Mouse (Mus musculus) MEL-GATA-1-ER (cell line): ENCODE data around the gene Satb1.

Source experiments
- DNase-seq: peaks from one replicate; pipeline ENCODE4 v3.0.0-alpha.2; 2012; ENCODE audit warnings: low read depth; ENCODE audit errors: extremely low read depth

The Satb1 gene

DNA sequence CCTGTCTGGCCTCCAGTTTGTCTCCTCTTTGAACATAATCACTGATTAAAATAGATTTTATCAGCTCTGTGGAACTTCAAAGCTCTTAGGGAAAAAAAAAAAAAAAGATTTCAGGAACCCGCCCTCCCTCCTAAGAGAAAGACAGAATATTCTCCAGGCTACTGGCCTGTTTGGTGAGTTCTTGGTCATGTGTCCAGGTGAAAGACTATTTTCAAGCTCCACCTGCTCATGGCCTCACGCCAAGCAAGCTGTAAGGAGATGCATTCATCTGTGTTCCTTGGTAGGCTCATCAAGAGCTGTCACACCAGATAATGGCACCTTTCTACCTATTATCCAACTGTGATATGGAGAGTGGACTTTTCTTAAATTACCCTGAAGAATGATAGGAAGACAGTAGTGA, 54.1 kb downstream of the Satb1 start:
- DNase-seq: no peak

GRCm38 (mm10) chr17:51777813-51778212, 55.3 kb downstream of the Satb1 start:
- peak; percentile 12 for DNase-seq

DNA sequence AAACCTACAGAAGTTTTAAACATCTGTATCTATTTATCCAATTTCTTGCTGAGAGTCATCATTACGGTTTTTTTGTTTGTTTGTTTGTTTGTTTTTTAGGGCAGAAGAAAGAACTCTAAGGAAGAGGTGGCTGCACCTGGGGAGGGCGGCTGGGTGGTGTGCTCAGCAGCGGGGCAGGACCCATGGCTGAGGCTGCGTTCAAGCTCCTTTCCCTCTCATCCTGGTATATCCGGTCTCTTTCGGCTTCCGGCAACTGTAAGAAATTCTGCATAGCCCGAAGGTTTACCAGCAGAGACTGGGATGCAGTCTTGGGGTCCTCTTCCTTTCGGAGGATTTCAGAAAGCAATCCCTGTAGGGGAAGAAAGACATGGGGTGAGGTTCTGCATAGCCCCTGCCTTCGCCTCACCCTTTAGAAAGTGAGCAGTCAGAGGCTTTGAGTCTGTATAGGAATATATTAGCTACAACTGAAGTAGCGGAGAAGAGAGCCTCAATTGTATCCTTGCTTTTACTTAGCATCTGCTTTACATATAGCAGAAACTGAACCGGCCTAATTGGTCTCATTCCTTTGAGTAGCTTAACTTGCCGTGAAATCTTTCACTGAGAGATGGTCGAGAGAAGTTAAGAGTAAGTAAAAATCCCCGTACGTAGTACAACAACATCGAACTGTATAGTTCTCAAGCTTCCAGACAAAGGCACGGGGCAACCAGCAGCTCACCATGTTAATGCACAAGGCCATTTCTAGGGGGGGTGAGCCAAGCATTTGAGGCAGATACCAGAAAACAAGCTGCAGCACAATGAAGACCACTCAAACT, 57.8 kb downstream of the Satb1 start:
- DNase-seq: no peak

- DNase-seq: no peak
These were observed 69.5 kb downstream of the Satb1 start for GRCm38 (mm10) chr17:51763600-51763999.

DNA sequence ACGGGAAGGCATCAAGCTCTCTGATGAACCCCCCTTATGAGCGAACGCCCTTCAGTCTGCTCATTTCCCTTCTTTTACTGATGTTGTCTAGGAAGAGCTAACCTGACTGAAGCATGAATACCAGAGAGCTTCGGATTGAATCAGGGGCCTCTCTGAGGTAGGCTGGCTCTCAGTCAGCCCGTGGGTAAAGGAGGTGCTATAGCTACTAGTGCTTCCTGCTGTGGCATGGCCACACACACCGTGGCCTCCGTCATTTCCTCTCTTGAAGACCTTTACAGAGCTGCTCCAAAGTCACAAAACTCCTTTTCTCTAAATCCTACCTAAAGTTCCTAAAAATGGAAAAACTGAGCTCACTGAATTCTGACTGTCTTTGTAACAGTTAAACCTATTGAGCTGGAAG, 70.6 kb downstream of the Satb1 start:
- no peak for DNase-seq

DNA sequence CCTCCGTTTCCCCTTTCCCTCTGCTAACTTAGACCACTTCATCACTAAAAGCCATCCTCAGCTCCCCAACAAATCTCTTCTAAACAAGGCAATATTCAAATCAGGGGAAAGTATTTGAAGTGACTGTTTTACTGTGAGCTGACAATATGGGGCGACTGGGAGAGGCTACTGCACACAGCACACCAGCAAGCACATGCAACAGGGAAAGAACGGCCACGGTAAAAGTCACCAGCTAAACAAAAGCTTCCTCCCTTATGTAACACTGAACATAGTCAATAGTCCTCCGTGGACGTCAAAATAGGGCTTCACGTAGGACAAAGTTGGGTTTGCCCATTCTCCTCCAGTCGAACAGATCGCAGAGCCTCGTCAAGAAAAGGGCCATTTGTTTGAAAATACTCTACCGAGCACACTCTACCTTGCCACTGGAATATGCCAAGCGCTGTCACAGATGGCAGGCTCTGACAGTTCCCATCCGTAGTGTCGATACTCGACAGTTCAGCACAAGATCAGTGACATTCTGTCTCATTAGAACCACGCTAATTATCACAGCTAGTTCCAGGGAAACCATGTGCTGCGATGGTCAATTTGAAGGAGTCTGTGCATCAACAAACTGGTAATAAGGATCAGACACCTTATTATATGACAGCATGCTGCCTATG, 72.0 kb downstream of the Satb1 start:
- DNase-seq: no peak

- no peak for DNase-seq
These were observed 72.7 kb downstream of the Satb1 start for GRCm38 (mm10) chr17:51760251-51760887.

- DNase-seq: no peak
These were observed 73.6 kb downstream of the Satb1 start for GRCm38 (mm10) chr17:51759509-51759908.

DNA sequence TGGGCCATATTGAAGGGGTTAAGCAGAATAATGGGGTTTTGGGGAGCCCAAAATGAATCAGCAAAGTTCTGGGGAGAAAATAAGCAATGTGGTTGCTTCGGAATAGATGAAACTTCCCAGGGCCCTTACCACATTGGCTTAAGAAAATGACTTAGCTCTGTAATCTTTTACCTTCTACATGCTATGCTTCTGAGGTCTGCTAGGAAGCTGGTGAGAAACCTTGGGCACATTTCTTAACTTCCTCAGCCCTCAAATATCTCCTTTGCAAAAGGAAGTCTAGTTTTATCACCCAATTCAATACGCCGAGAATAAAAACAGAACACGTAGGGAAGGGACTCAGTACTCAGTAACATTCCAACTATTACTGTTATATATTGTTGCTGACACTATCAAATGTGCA, 80.9 kb downstream of the Satb1 start:
- DNase-seq: no peak

GRCm38 (mm10) chr17:51747204-51747603, 85.9 kb downstream of the Satb1 start:
- DNase-seq: no peak

DNA sequence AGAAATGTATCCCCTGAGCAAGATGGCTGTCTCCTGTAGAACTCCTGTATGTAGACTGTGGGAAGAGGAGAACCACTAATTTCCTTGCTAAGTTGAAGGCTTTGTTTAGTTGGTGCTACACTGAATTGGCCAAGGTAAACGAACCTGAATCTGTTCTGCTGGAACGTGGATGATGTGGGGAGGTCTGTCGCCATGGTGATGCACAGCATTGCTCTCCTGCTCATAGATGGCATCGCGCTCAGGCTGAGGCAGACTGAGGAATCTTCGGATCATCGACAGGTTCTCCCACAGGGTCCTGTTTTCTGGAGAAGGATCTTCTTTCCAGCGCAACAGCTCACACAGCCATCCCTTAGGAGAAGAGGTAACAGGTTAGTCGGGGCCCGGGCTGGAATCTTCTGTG, 90.6 kb downstream of the Satb1 start:
- DNase-seq: no peak

DNA sequence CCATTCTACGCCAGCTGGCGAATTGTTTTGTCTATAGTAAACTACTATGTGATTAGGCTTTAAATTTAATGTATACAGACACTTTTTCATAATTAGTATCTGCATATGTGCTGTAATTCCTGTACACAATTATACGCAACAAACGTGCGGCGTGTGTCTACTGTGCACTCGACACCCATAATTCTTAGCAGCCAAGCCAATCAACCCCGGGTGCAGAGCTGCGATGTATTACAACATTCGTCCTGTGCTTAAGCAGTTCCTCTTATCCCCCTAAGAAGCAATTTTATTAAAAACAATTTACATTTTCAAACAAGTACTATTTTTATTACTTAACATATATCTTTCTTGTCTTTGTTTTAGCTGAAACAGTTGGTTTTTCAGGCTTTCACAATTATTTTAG, 92.0 kb downstream of the Satb1 start:
- DNase-seq: no peak

- no peak for DNase-seq
These were observed 92.8 kb downstream of the Satb1 start for GRCm38 (mm10) chr17:51740246-51740645.

- no peak for DNase-seq
These were observed 108.6 kb downstream of the Satb1 start for GRCm38 (mm10) chr17:51724486-51724885.

GRCm38 (mm10) chr17:51695711-51696110, 137.4 kb downstream of the Satb1 start:
- DNase-seq: no peak

DNA sequence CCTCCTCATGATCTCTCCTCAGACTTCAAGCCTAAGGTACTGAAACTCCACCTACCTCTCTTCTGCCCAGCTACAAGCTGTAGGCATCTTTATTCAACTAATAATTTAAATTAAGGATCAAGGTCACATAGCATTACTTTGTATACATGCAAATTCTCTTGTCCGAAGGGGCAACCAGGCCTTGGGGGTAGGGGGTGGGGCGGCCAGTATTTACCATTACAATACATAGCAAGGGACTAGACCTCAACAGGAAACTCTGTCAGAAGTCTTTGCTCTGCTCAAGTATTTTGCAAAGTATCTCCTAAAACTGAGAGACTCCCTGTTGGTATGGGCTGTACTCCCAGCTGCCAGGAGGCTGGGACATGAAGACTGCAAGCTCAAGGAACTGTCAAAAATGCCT, 137.8 kb downstream of the Satb1 start:
- no peak for DNase-seq

GRCm38 (mm10) chr17:51690526-51690925, 142.6 kb downstream of the Satb1 start:
- DNase-seq: no peak

GRCm38 (mm10) chr17:51687226-51687625, 145.9 kb downstream of the Satb1 start:
- no peak for DNase-seq
